Mouse (Mus musculus): ENCODE data around the gene Ankrd12. TPM values are rescaled to one million over a fixed set of nuclear protein-coding genes. Genes with fewer than 3 reads are reported as not detected.

Gene Ankrd12
- total and polyA plus RNA-seq, 3 experiments = 9.6 to 13.3 TPM; not detected in 1

DNA sequence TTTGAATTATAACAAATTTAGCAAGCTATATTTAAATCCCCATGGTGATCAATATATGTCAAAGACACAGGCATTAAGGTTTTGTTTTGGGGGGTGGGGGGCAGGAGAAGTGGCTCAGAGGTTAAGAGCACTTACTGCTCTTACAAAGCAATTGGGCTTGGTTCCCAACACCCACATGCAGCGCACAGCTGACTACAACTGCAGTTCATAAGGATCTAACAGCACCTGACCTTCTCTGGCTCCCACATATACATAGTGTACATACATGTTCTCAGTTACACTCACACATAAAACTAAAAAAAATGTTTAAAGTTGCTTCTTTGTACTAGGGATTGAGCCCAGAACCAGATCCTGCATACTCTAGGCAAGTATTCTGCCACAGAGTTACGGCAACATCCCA lies 14.5 kb upstream of the Ankrd12 start:
- DNase-seq (ENCODE audit: low read depth, low spot score) = no peak
- TF ChIP-seq POLR2AphosphoS2 (IDR thresholded peaks at IDR 0.05; ENCODE audit: low read length) (no peak), TBP (IDR thresholded peaks at IDR 0.05; ENCODE audit: low read depth, low read length) (no peak), SMC3 (IDR thresholded peaks at IDR 0.05; ENCODE audit: low read depth, low read length) (no peak), ZMIZ1 (IDR thresholded peaks at IDR 0.05; ENCODE audit: low read depth, low read length) (no peak), MAZ (IDR thresholded peaks at IDR 0.05; ENCODE audit: low read depth, low read length) (no peak), USF2 (IDR thresholded peaks at IDR 0.05; ENCODE audit: borderline replicate concordance in 1 of 2, insufficient read depth in 1 of 2, low read depth in 1 of 2, low read length in 2 of 2) (no peak), GABPA (IDR thresholded peaks at IDR 0.05; ENCODE audit: low read depth, low read length) (no peak), CHD1 (IDR thresholded peaks at IDR 0.05; ENCODE audit: low read depth, low read length) (no peak), ETS1 (IDR thresholded peaks at IDR 0.05; ENCODE audit: low read depth, low read length) (no peak), ELF1 (IDR thresholded peaks at IDR 0.05; ENCODE audit: low read depth, low read length) (no peak)
- Histone ChIP-seq H3K4me1 (ENCODE audit: control insufficient read depth in 1 of 2, insufficient read depth in 2 of 2, low read length in 2 of 2) (no peaks in the 10 kb centered on the region), H3K9me3 (replicated peaks; ENCODE audit: insufficient read depth, low read length) (no peaks in the 10 kb centered on the region), H3K79me2 (ENCODE audit: control insufficient read depth, insufficient read depth, low read length, poor library complexity) (peaks cover 26% of the 10 kb centered on the region), H3K27me3 (ENCODE audit: control insufficient read depth in 1 of 2, insufficient read depth in 2 of 2, low read length in 2 of 2) (no peaks in the 10 kb centered on the region), H3K4me3 (ENCODE audit: control insufficient read depth in 1 of 2, insufficient read depth in 1 of 2, low read depth in 2 of 2, low read length in 2 of 2) (no peak overlapping the region), H3K9ac (ENCODE audit: control insufficient read depth, low read depth, low read length, poor library complexity, severe bottlenecking) (no peak overlapping the region), H3K36me3 (ENCODE audit: control insufficient read depth in 1 of 2, insufficient read depth in 2 of 2, low read length in 2 of 2) (peaks cover 3 to 33% of the 10 kb centered on the region in 2 experiments; a peak in 3 of 4 replicates), H3K27ac (ENCODE audit: control insufficient read depth, low read depth, low read length) (no peak overlapping the region)

DNA sequence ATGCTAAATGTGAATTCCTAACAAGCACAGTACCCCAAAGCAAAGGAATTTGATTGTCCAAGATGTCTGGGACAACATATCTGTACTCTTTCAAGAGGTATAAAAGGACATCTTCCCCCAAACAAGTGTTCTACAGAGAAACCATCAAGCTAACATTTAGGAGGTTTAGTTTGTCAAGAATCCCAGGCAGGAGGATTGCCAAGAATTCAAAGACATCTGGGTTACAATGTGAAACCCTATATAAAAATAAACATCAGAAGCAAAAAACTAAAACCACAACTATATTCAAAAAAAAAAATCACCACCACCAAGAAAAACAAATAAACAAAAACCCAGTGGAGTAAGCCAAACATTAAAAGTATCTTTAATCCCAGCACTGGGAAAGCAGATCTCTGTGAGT lies 13.4 kb upstream of the Ankrd12 start:
- Histone ChIP-seq H3K79me2 (ENCODE audit: control insufficient read depth, insufficient read depth, low read length, poor library complexity) (peaks cover 17% of the 10 kb centered on the region), H3K9me3 (replicated peaks; ENCODE audit: insufficient read depth, low read length) (no peaks in the 10 kb centered on the region), H3K27me3 (ENCODE audit: control insufficient read depth in 1 of 2, insufficient read depth in 2 of 2, low read length in 2 of 2) (no peaks in the 10 kb centered on the region), H3K36me3 (ENCODE audit: control insufficient read depth in 1 of 2, insufficient read depth in 2 of 2, low read length in 2 of 2) (peaks cover 2 to 37% of the 10 kb centered on the region in 2 experiments), H3K4me1 (ENCODE audit: control insufficient read depth in 1 of 2, insufficient read depth in 2 of 2, low read length in 2 of 2) (no peaks in the 10 kb centered on the region; a peak in 1 of 4 replicates), H3K4me3 (ENCODE audit: control insufficient read depth in 1 of 2, insufficient read depth in 1 of 2, low read depth in 2 of 2, low read length in 2 of 2) (no peak overlapping the region), H3K27ac (ENCODE audit: control insufficient read depth, low read depth, low read length) (no peak overlapping the region), H3K9ac (ENCODE audit: control insufficient read depth, low read depth, low read length, poor library complexity, severe bottlenecking) (no peak overlapping the region)
- DNase-seq (ENCODE audit: low read depth, low spot score) = no peak
- TF ChIP-seq MYB (IDR thresholded peaks at IDR 0.05; ENCODE audit: low read depth, low read length) (no peak), SMC3 (IDR thresholded peaks at IDR 0.05; ENCODE audit: low read depth, low read length) (no peak), ZNF384 (IDR thresholded peaks at IDR 0.05; ENCODE audit: low read depth, low read length) (no peak), CHD1 (IDR thresholded peaks at IDR 0.05; ENCODE audit: low read depth, low read length) (no peak), TCF12 (IDR thresholded peaks at IDR 0.05; ENCODE audit: low read depth, low read length) (no peak)

DNA sequence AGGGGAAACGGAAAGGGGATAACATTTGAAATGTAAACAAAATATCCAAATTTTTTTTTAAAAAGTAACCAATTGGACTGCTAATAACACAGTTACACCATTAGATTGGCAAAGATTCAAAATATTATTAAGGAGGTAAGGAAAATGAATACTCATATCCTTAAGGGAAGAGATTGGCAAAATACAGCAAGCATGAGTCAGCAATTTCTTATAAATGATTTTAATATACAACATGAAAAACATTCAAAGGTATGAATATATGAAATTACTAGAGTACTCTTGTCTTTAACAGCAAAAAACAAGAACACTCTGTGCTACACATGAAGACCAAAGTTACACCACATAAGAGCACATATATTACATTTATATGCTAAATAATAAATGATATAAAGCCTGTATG lies 8.1 kb upstream of the Ankrd12 start:
- no peaks in the 10 kb centered on the region; a peak in 2 of 4 replicates for H3K4me1 ChIP-seq (ENCODE audit: control insufficient read depth in 1 of 2, insufficient read depth in 2 of 2, low read length in 2 of 2)
- H3K36me3 ChIP-seq (ENCODE audit: control insufficient read depth in 1 of 2, insufficient read depth in 2 of 2, low read length in 2 of 2) = peaks cover 13 to 42% of the 10 kb centered on the region in 2 experiments
- H3K9me3 ChIP-seq (replicated peaks; ENCODE audit: insufficient read depth, low read length) = no peaks in the 10 kb centered on the region
- no peaks in the 10 kb centered on the region for H3K27me3 ChIP-seq (ENCODE audit: control insufficient read depth in 1 of 2, insufficient read depth in 2 of 2, low read length in 2 of 2)
- peak; percentile 73; the same call in 1 of the 2 replicates for TF ChIP-seq MAFK (IDR thresholded peaks at IDR 0.05; ENCODE audit: borderline replicate concordance, low read depth, low read length)
- no peak for TF ChIP-seq SMC3 (IDR thresholded peaks at IDR 0.05; ENCODE audit: low read depth, low read length)
- H3K9ac ChIP-seq (ENCODE audit: control insufficient read depth, low read depth, low read length, poor library complexity, severe bottlenecking) = no peak overlapping the region
- H3K27ac ChIP-seq (ENCODE audit: control insufficient read depth, low read depth, low read length) = no peak overlapping the region
- no peaks in the 10 kb centered on the region; the same call in 1 of the 2 replicates for H3K79me2 ChIP-seq (ENCODE audit: control insufficient read depth, insufficient read depth, low read length, poor library complexity)
- DNase-seq (ENCODE audit: low read depth, low spot score) = no peak
- no peak overlapping the region for H3K4me3 ChIP-seq (ENCODE audit: control insufficient read depth in 1 of 2, insufficient read depth in 1 of 2, low read depth in 2 of 2, low read length in 2 of 2)
